Mouse (Mus musculus) kidney, postnatal 10 days (tissue): ENCODE results near the gene Selenbp1.
A peak's percentile ranks its signal among the peaks of the same experiment; 100 is the strongest.
"Not testable (repeated sequence)": the region's sequence is repeated elsewhere in the genome, so short reads cannot be mapped to it uniquely, and the experiment has no call there.

Source experiments
- DNase-seq: peaks from one replicate; pipeline ENCODE4 v3.0.0; 2021; ENCODE audit warnings: mixed read lengths

Selenbp1 gene

GRCm38 (mm10) chr3:94933604-94934003 lies 748 bp downstream of the Selenbp1 start:
- not testable (repeated sequence) for DNase-seq

GRCm38 (mm10) chr3:94934564-94934963 lies 1.7 kb downstream of the Selenbp1 start:
- not testable (repeated sequence) for DNase-seq

- DNase-seq, result peak; percentile 83
Measured at GRCm38 (mm10) chr3:94935332-94935731, 2.5 kb downstream of the Selenbp1 start.

- DNase-seq, result not testable (repeated sequence)
Measured at GRCm38 (mm10) chr3:94936147-94936546, 3.3 kb downstream of the Selenbp1 start.

- not testable (repeated sequence) for DNase-seq
Measured at GRCm38 (mm10) chr3:94937194-94937593, 4.3 kb downstream of the Selenbp1 start.

GRCm38 (mm10) chr3:94940033-94940432 lies 7.2 kb downstream of the Selenbp1 start:
- DNase-seq, result peak; percentile 54

- DNase-seq, result not testable (repeated sequence)
Measured at GRCm38 (mm10) chr3:94942211-94942967, 9.5 kb downstream of the Selenbp1 start.

GRCm38 (mm10) chr3:94943706-94944105 lies 10.8 kb downstream of the Selenbp1 start:
- not testable (repeated sequence) for DNase-seq

GRCm38 (mm10) chr3:94948066-94948614 lies 15.3 kb downstream of the Selenbp1 start:
- DNase-seq, result no peak

- no peak for DNase-seq
Measured at GRCm38 (mm10) chr3:94949645-94950044, 16.8 kb downstream of the Selenbp1 start.

GRCm38 (mm10) chr3:94952806-94953205 lies 19.9 kb downstream of the Selenbp1 start:
- peak; percentile 72 for DNase-seq

- DNase-seq, result no peak
Measured at GRCm38 (mm10) chr3:94953384-94953763, 20.5 kb downstream of the Selenbp1 start.

- peak; percentile 93 for DNase-seq
Measured at GRCm38 (mm10) chr3:94953764-94954616, 21.1 kb downstream of the Selenbp1 start, which contains the start of gene Rfx5. Rfx5 (plus strand) TSS chr3:94954075.

- no peak for DNase-seq
Measured at GRCm38 (mm10) chr3:94958295-94958694, 25.4 kb downstream of the Selenbp1 start.

- DNase-seq, result no peak
Measured at GRCm38 (mm10) chr3:94959871-94960270, 27.0 kb downstream of the Selenbp1 start.

GRCm38 (mm10) chr3:94960322-94960721 lies 27.5 kb downstream of the Selenbp1 start:
- DNase-seq, result no peak

- no peak for DNase-seq
Measured at GRCm38 (mm10) chr3:94964989-94965388, 32.1 kb downstream of the Selenbp1 start.

- DNase-seq, result no peak
Measured at GRCm38 (mm10) chr3:94965878-94966277, 33.0 kb downstream of the Selenbp1 start.

GRCm38 (mm10) chr3:94972552-94972951 lies 39.7 kb downstream of the Selenbp1 start:
- no peak for DNase-seq

- no peak for DNase-seq
Measured at GRCm38 (mm10) chr3:94973620-94974019, 40.8 kb downstream of the Selenbp1 start.

GRCm38 (mm10) chr3:94974026-94974527 lies 41.2 kb downstream of the Selenbp1 start:
- no peak for DNase-seq

GRCm38 (mm10) chr3:94974528-94975422 lies 41.9 kb downstream of the Selenbp1 start, which contains the start of gene Pi4kb:
Pi4kb (plus strand) TSS chr3:94974731.
- peak; percentile 90 for DNase-seq
